Mouse (Mus musculus): ENCODE results near the gene Fxyd5. TPM values are rescaled to one million over a fixed set of nuclear protein-coding genes. Genes with fewer than 3 reads are reported as not detected.
A peak's percentile ranks its signal among the peaks of the same experiment; 100 is the strongest.

The Fxyd5 gene
- total and polyA plus RNA-seq, 3 experiments = 30.5 to 55.2 (median 31.1) TPM

DNA sequence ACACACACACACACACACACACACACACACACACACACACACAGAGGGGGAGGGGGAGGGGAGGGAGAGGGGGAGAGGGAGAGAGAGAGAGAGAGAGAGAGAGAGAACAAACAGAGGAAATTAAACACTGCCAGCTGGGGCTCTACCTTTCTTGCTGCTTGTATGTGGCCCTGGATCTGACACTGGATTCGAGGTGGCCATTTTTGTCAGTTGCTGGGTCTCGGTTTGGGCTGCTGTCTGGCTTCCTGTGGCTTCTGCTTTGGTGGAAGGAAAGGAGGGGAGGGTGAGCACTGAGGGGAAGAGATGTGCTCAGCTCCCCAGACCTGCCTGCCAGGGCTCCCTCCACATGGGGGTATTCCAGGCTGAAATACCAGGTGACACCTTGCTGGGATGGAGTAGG is 4.6 kb downstream of the Fxyd5 start:
- intact Hi-C loops (cut with DNase I) = no loop called here
- H3K36me3 ChIP-seq (ENCODE audit: control insufficient read depth, insufficient read depth, low read length) = no peaks in the 10 kb centered on the region
- H3K9ac ChIP-seq (ENCODE audit: low read depth, low read length) = no peak overlapping the region
- H3K27ac ChIP-seq = no peak overlapping the region
- peaks cover 7% of the 10 kb centered on the region for H3K4me1 ChIP-seq (ENCODE audit: control insufficient read depth, insufficient read depth, low read length)
- no peaks in the 10 kb centered on the region for H3K79me2 ChIP-seq (replicated peaks; ENCODE audit: control insufficient read depth, insufficient read depth, low read length)
- H3K4me3 ChIP-seq = no peak overlapping the region
- TF ChIP-seq EP300 (IDR thresholded peaks at IDR 0.05; ENCODE audit: insufficient read depth, low read depth, low read length) = no peak
- TF ChIP-seq POLR2A (IDR thresholded peaks at IDR 0.05; ENCODE audit: insufficient read depth, low read depth, low read length) = no peak
- no peak for TF ChIP-seq CTCF (IDR thresholded peaks at IDR 0.05)
- WGBS = 49% methylated on average over 2 of the region's 2 CpGs
- no peak for DNase-seq
- H3K27me3 ChIP-seq (ENCODE audit: control insufficient read depth, insufficient read depth, low read length) = no peaks in the 10 kb centered on the region

DNA sequence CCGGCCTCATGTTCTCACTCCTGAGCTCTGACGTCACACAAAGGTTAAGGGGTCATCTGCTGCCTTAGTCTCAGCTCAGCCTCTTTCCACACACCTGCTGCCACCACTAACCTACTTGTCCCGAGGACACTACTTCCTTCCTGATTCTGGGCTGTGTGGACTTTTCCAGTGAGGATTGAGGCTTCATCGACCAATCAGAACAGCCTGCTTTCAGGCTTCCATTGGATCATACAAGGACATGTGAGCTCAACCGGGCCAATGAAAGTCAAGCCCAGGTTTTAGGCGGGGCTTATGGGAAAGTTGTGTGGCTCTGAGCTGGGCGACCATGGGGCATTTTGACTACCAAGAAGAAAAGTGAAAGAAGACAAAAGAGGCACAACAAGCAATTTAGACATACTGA is 5.4 kb downstream of the Fxyd5 start:
- Histone ChIP-seq H3K27me3 (ENCODE audit: control insufficient read depth, insufficient read depth, low read length) (no peaks in the 10 kb centered on the region), H3K4me3 (no peak overlapping the region), H3K36me3 (ENCODE audit: control insufficient read depth, insufficient read depth, low read length) (no peaks in the 10 kb centered on the region), H3K79me2 (replicated peaks; ENCODE audit: control insufficient read depth, insufficient read depth, low read length) (no peaks in the 10 kb centered on the region), H3K27ac (no peak overlapping the region), H3K9ac (ENCODE audit: low read depth, low read length) (no peak overlapping the region), H3K4me1 (ENCODE audit: control insufficient read depth, insufficient read depth, low read length) (peaks cover 5% of the 10 kb centered on the region)
- no peak for DNase-seq
- no peak for TF ChIP-seq EP300 (IDR thresholded peaks at IDR 0.05; ENCODE audit: insufficient read depth, low read depth, low read length)
- no peak for TF ChIP-seq CTCF (IDR thresholded peaks at IDR 0.05)
- TF ChIP-seq POLR2A (IDR thresholded peaks at IDR 0.05; ENCODE audit: insufficient read depth, low read depth, low read length) = no peak
- intact Hi-C loops (cut with DNase I) = no loop called here
- 74% methylated on average over 7 of the region's 7 CpGs for WGBS

GRCm38 (mm10) chr7:31035291-31035690 is 7.0 kb downstream of the Fxyd5 start:
- intact Hi-C loops (cut with DNase I) = no loop called here
- Histone ChIP-seq H3K4me1 (ENCODE audit: control insufficient read depth, insufficient read depth, low read length) (peaks cover 5% of the 10 kb centered on the region), H3K79me2 (replicated peaks; ENCODE audit: control insufficient read depth, insufficient read depth, low read length) (no peaks in the 10 kb centered on the region), H3K9ac (ENCODE audit: low read depth, low read length) (no peak overlapping the region), H3K36me3 (ENCODE audit: control insufficient read depth, insufficient read depth, low read length) (no peaks in the 10 kb centered on the region), H3K27me3 (ENCODE audit: control insufficient read depth, insufficient read depth, low read length) (no peaks in the 10 kb centered on the region), H3K4me3 (no peak overlapping the region), H3K27ac (no peak overlapping the region)
- no peak for TF ChIP-seq CTCF (IDR thresholded peaks at IDR 0.05)
- TF ChIP-seq EP300 (IDR thresholded peaks at IDR 0.05; ENCODE audit: insufficient read depth, low read depth, low read length) = no peak
- TF ChIP-seq POLR2A (IDR thresholded peaks at IDR 0.05; ENCODE audit: insufficient read depth, low read depth, low read length) = no peak
- WGBS = 83% methylated on average over 11 of the region's 11 CpGs
- no peak for DNase-seq

DNA sequence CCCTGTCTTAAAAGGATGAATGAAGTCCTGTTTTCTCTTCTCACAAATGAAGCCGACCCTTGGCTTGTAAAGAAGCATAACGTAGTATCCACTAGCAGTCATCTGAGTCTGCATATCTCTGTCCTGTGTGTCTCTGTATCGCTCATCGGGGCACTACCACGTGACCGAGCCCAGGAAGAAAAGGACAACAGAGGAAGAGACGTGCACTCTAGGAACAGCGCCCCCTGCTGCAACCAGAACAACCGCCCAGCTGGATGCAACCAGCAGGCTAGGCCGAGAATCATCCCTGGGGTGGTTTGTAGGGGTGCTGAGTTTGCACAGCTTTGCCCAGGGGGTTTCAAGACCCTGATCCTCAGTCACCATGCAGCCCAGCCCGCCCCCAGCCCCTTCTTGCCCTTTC is 7.5 kb downstream of the Fxyd5 start:
- H3K79me2 ChIP-seq (replicated peaks; ENCODE audit: control insufficient read depth, insufficient read depth, low read length) = no peaks in the 10 kb centered on the region
- peak; percentile 50 for TF ChIP-seq CTCF (IDR thresholded peaks at IDR 0.05)
- no peak for TF ChIP-seq POLR2A (IDR thresholded peaks at IDR 0.05; ENCODE audit: insufficient read depth, low read depth, low read length)
- no peak overlapping the region for H3K4me3 ChIP-seq
- WGBS = 64% methylated on average over 11 of the region's 11 CpGs
- no peak overlapping the region for H3K9ac ChIP-seq (ENCODE audit: low read depth, low read length)
- peaks cover 5% of the 10 kb centered on the region for H3K4me1 ChIP-seq (ENCODE audit: control insufficient read depth, insufficient read depth, low read length)
- peak; percentile 27 to 32 for DNase-seq
- intact Hi-C loops (cut with DNase I) = no loop called here
- H3K27me3 ChIP-seq (ENCODE audit: control insufficient read depth, insufficient read depth, low read length) = no peaks in the 10 kb centered on the region
- no peaks in the 10 kb centered on the region for H3K36me3 ChIP-seq (ENCODE audit: control insufficient read depth, insufficient read depth, low read length)
- H3K27ac ChIP-seq = no peak overlapping the region

GRCm38 (mm10) chr7:31033409-31034165 is 8.7 kb downstream of the Fxyd5 start:
- TF ChIP-seq EP300 (IDR thresholded peaks at IDR 0.05; ENCODE audit: insufficient read depth, low read depth, low read length) = no peak
- TF ChIP-seq CTCF (IDR thresholded peaks at IDR 0.05) = no peak
- TF ChIP-seq POLR2A (IDR thresholded peaks at IDR 0.05; ENCODE audit: insufficient read depth, low read depth, low read length) = no peak

DNA sequence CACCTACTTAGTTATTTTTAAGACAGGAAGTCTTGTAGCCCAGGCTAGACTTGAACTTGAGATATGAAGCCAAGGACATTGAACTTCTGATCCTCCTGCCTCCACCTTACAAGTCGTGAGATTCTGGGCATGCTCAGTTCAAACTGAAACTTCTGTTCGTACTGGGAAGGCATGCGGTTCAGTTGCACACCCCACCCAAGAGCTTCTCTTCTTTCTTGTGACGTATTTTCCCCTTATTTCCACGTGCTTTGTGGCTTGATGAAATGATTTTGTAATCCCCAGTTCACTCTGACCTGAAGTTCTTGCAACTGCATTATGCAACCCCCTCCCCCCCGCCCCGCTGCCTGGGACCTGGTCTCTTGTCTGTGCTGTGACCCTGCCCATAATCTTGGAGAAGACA is 10.6 kb downstream of the Fxyd5 start:
- no peak overlapping the region for H3K4me3 ChIP-seq
- no peaks in the 10 kb centered on the region for H3K27me3 ChIP-seq (ENCODE audit: control insufficient read depth, insufficient read depth, low read length)
- no peak overlapping the region for H3K9ac ChIP-seq (ENCODE audit: low read depth, low read length)
- no peaks in the 10 kb centered on the region for H3K79me2 ChIP-seq (replicated peaks; ENCODE audit: control insufficient read depth, insufficient read depth, low read length)
- 84% methylated on average over 7 of the region's 7 CpGs for WGBS
- intact Hi-C loops (cut with DNase I) = no loop called here
- no peak for DNase-seq
- peaks cover 5% of the 10 kb centered on the region for H3K4me1 ChIP-seq (ENCODE audit: control insufficient read depth, insufficient read depth, low read length)
- no peak for TF ChIP-seq CTCF (IDR thresholded peaks at IDR 0.05)
- TF ChIP-seq POLR2A (IDR thresholded peaks at IDR 0.05; ENCODE audit: insufficient read depth, low read depth, low read length) = no peak
- no peak for TF ChIP-seq EP300 (IDR thresholded peaks at IDR 0.05; ENCODE audit: insufficient read depth, low read depth, low read length)
- H3K36me3 ChIP-seq (ENCODE audit: control insufficient read depth, insufficient read depth, low read length) = no peaks in the 10 kb centered on the region
- H3K27ac ChIP-seq = no peak overlapping the region

More at GRCm38 (mm10) chr7:31033409-31034165, 8.7 kb downstream of the Fxyd5 start:
- 56% methylated on average over 9 of the region's 9 CpGs for WGBS
- no peak overlapping the region; the same call in 1 of the 2 replicates for H3K9ac ChIP-seq (ENCODE audit: low read depth, low read length)
- intact Hi-C loops (cut with DNase I) = no loop called here
- H3K36me3 ChIP-seq (ENCODE audit: control insufficient read depth, insufficient read depth, low read length) = no peaks in the 10 kb centered on the region
- peaks cover 5% of the 10 kb centered on the region for H3K4me1 ChIP-seq (ENCODE audit: control insufficient read depth, insufficient read depth, low read length)
- no peaks in the 10 kb centered on the region for H3K27me3 ChIP-seq (ENCODE audit: control insufficient read depth, insufficient read depth, low read length)
- H3K4me3 ChIP-seq = no peak overlapping the region
- H3K27ac ChIP-seq = peak overlapping the region; percentile 17; the same call in 1 of the 2 replicates
- DNase-seq = peak in 1 of 2 experiments; percentile 44
- H3K79me2 ChIP-seq (replicated peaks; ENCODE audit: control insufficient read depth, insufficient read depth, low read length) = no peaks in the 10 kb centered on the region

All from heart, adult 2 months (tissue).